Comparison of ENCODE assay signal across 18 mouse cellular contexts in the genomic region with DNA sequence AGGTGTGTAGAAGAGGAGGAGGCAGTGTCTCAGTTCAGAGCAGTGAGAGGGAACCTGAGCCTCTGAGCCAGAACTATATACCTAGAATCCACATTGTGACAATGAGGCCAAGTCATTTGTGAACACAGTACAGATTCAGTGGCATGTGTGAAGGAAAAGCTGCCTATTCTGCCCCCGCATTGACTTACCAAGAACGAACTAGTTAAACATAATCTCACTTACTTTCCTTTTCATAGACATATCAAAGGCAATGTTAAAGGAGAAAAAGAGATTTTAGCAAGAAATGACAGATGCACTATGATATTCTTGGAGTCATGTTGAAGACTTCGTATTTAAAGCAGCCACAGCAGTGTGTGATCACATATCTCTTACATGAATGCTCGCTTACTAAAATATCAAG.
"Had no signal": no experiment of that assay in that cellular context is flagged by ENCODE, and none has a peak within 500 bp of the region (broad histone marks: within the 10 kb centered on the region; RNA-seq: fewer than 3 reads in every experiment).

No protein-coding gene starts in this region.

- H3K9me3 ChIP-seq: lung, embryonic 15.5 days; megakaryocyte, embryonic 14.5 days; midbrain, embryonic 13.5 days; midbrain, embryonic 15.5 days; neural tube, embryonic 12.5 days; stomach, embryonic 15.5 days had no signal

- H3K27me3 ChIP-seq: lung, embryonic 15.5 days; megakaryocyte, embryonic 14.5 days; midbrain, embryonic 13.5 days; midbrain, embryonic 15.5 days; neural tube, embryonic 12.5 days; stomach, embryonic 15.5 days had no signal

- H3K9ac ChIP-seq: liver, postnatal 0 days; lung, embryonic 15.5 days; midbrain, embryonic 13.5 days; midbrain, embryonic 15.5 days; neural tube, embryonic 12.5 days; stomach, embryonic 15.5 days had no signal

- H3K4me1 ChIP-seq: lung, embryonic 15.5 days; megakaryocyte, embryonic 14.5 days; midbrain, embryonic 13.5 days; midbrain, embryonic 15.5 days; neural tube, embryonic 12.5 days; stomach, embryonic 15.5 days had no signal

- DNase-seq: liver, postnatal 0 days; lung, adult 2 months; lung, postnatal 14 days; lung, postnatal 36 days; right cerebral cortex, postnatal 14 days; thymus, adult 18-20 months; thymus, postnatal 14 days; thymus, postnatal 36 days had no signal

- ATAC-seq: liver, postnatal 0 days; lung, postnatal 0 days; midbrain, embryonic 13.5 days; midbrain, embryonic 15.5 days had no signal

- H3K27ac ChIP-seq: lung, embryonic 15.5 days; macrophage; midbrain, embryonic 13.5 days; midbrain, embryonic 15.5 days; neural tube, embryonic 12.5 days; stomach, embryonic 15.5 days; stomach, postnatal 0 days had no signal

- H3K4me2 ChIP-seq: lung, embryonic 15.5 days; midbrain, embryonic 11.5 days; midbrain, embryonic 13.5 days; midbrain, embryonic 15.5 days; neural tube, embryonic 12.5 days; stomach, embryonic 15.5 days had no signal

- H3K36me3 ChIP-seq: lung, embryonic 15.5 days; midbrain, embryonic 13.5 days; midbrain, embryonic 15.5 days; neural tube, embryonic 12.5 days; stomach, embryonic 15.5 days had no signal

- H3K4me3 ChIP-seq: lung, embryonic 15.5 days; megakaryocyte, embryonic 14.5 days; midbrain, embryonic 13.5 days; midbrain, embryonic 15.5 days; neural tube, embryonic 12.5 days; stomach, embryonic 15.5 days had no signal
